Mouse (Mus musculus): ENCODE results near the gene Kif26a.

DNA sequence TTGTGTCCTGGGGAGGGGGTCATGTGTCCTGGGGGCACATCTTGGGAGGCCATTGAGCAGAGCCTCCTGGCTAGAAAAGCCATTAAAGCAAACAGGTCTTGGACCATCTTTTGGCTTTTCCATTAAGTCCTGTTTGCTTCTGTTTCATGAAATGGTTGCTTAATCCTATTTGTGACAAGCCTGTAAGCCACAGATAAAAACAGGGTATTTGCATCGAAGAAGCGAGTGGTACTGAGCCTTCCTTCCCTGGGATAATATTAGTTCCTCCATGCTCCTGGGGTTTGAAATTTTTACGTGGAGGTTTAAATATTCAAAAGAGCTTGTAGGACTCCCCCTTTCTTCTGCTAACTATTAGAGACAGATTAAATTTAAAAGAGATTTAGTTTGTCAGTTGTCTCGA is 61.7 kb downstream of the Kif26a start:
- TF ChIP-seq EP300 (IDR thresholded peaks at IDR 0.05; ENCODE audit: low read depth) (no peak), CTCF (IDR thresholded peaks at IDR 0.05; ENCODE audit: low read depth) (no peak)
